Mouse (Mus musculus) CD4-positive, CD25-positive, alpha-beta regulatory T cell (primary cell): ENCODE data around the gene Olfr803. TPM values are rescaled to one million over a fixed set of nuclear protein-coding genes. Genes with fewer than 3 reads are reported as not detected.

Source experiments
- polyA plus RNA-seq: library from polyadenylated mRNA; unstranded; fragments of 100-300 nt; shearing (Covaris generic); gene quantifications from one replicate; pipeline ENCODE4 v1.2.1, GENCODE M21; 2017

The Olfr803 gene
- polyA plus RNA-seq, result not detected

GRCm38 (mm10) chr10:129694186-129694585 is at the start of gene Olfr803:
Gene Olfr803 (minus strand): TSS chr10:129694286.

DNA sequence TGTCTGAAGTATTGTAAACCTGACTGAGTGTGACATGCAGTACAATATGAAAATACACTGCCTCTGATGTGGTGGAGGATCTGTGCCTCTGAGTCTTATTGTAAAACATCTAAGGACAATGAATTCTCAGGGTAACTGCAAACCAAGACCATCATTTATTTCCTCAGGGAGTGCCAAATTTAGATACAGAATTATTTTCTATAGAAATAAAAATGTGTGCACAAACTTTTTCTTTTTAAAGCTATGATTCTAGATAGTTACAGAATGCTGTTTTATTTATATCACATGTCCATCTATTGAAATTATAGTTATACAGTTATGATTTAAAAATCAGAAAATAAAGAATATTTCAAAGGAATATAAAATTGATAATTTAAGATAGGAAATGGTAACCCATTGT is 47.7 kb upstream of the Olfr803 start, which contains the start of gene Olfr806:
Gene Olfr806, minus strand, starts transcription at position 101 of the 400 bp plus-strand sequence.

DNA sequence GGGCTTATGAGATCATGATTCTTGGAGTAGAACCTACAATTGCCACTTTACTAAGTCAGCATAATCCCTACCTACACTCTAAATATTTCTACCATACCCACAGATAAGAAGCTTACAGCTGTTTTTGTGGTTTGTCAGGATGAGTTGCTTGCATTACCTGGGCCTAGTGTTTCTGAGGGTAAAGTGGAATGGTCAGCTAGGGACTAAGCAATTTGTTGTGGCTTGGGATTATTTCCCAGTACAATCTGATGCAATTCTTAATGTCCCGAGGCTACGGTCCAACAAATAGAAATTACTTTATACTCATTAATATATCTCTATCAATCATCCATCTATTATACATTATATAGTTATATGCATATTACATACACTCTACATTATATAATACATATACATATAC is 35.2 kb upstream of the Olfr803 start, which contains the start of gene Olfr805:
Gene Olfr805, minus strand, starts transcription at position 101 of the 400 bp plus-strand sequence.

DNA sequence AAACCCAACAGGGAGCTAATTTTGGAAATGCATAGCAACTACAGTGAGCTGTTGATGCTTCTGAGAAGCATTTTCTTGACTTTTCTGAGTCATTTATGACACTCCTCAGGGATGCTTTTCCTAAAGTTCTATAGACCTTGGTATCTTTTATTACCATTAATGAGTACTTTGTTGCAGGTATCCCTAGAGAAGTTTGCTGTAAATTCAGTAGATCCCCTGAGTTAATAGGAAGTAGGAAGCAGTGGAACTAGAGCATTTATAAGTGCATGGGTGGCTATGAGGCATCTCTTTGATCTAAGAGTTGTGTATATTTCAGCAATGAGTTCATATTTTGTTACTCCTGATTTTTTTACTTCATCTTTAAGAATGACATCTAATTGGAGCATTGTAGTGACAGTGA is 8.8 kb upstream of the Olfr803 start, which contains the start of gene Olfr804:
Gene Olfr804, plus strand, starts transcription at position 301 of the 400 bp plus-strand sequence.

DNA sequence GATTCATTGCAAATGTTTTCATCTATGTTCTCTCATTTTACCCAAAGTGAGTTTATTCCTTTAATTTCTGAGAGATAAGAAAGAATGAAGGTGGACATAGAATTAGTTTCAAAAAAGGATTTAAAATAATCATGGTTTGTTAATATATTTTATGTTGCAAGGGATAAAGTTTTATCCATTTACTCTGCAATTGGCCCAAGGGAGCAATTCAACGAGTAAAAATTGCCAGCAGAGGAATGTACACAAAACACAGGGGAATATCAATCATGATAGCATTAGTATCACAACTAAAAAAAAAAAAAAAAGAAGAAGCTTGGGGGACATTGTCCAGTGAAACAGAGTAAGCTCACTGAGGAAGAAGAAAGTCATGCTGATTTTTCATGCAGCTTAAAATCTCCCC is 6.0 kb downstream of the Olfr803 start, which contains the start of gene Olfr802:
Gene Olfr802, minus strand, starts transcription at position 101 of the 400 bp plus-strand sequence.

GRCm38 (mm10) chr10:129673765-129674164 is 20.3 kb downstream of the Olfr803 start, which contains the start of gene Olfr801:
Gene Olfr801 (minus strand): TSS chr10:129673865.

DNA sequence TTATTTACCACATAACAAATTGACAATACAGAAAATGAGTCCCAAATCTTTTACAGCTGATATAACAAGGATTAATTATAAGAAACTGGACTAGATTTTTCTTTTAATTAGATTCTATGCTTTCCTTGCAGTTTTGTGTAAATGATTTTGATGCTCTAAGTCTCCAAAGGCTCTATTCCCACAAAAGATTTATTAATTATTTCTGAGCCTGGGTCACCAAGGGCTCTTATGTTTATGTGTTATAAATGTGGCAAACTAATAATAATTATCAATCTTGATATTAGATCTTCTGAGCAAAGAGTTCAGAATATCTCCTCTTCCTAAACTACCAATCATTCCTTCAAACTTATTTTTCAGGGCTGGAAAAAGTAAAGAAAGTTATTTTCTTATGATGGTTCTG is 36.7 kb downstream of the Olfr803 start, which contains the start of gene Olfr800:
Gene Olfr800, plus strand, starts transcription at position 301 of the 400 bp plus-strand sequence.

Other genes with a start within 250 kb of the Olfr803 start
- 0.16 TPM for gene Olfr787, start 232.4 kb downstream of the Olfr803 start, polyA plus RNA-seq
- gene Olfr788, start 223.3 kb downstream of the Olfr803 start, polyA plus RNA-seq, result not detected
- gene Olfr789, start 209.5 kb downstream of the Olfr803 start, polyA plus RNA-seq, result not detected
- gene Olfr790, start 195.8 kb downstream of the Olfr803 start, polyA plus RNA-seq, result not detected
- not detected for gene Olfr791, start 172.5 kb downstream of the Olfr803 start, polyA plus RNA-seq
- gene Olfr792, start 155.1 kb downstream of the Olfr803 start, polyA plus RNA-seq, result not detected
- gene Olfr794, start 126.6 kb downstream of the Olfr803 start, polyA plus RNA-seq, result not detected
- gene Olfr796, start 81.7 kb downstream of the Olfr803 start, polyA plus RNA-seq, result not detected
- 0.18 TPM for gene Olfr798, start 66.4 kb downstream of the Olfr803 start, polyA plus RNA-seq
- gene Olfr799, start 56.8 kb downstream of the Olfr803 start, polyA plus RNA-seq, result not detected
- gene Olfr800, start 36.6 kb downstream of the Olfr803 start, polyA plus RNA-seq, result not detected
- not detected for gene Olfr801, start 20.4 kb downstream of the Olfr803 start, polyA plus RNA-seq
- not detected for gene Olfr802, start 6.1 kb downstream of the Olfr803 start, polyA plus RNA-seq
- gene Olfr804, start 8.9 kb upstream of the Olfr803 start, polyA plus RNA-seq, result not detected
- gene Olfr805, start 35.1 kb upstream of the Olfr803 start, polyA plus RNA-seq, result not detected
- gene Olfr806, start 47.6 kb upstream of the Olfr803 start, polyA plus RNA-seq, result not detected
- gene Olfr807, start 63.5 kb upstream of the Olfr803 start, polyA plus RNA-seq, result not detected
- gene Olfr808, start 71.2 kb upstream of the Olfr803 start, polyA plus RNA-seq, result not detected
- not detected for gene Olfr809, start 80.4 kb upstream of the Olfr803 start, polyA plus RNA-seq
- not detected for gene Olfr810, start 100.6 kb upstream of the Olfr803 start, polyA plus RNA-seq
- not detected for gene Olfr811, start 110.1 kb upstream of the Olfr803 start, polyA plus RNA-seq
- gene Olfr812, start 151.8 kb upstream of the Olfr803 start, polyA plus RNA-seq, result not detected
- not detected for gene Olfr813, start 161.1 kb upstream of the Olfr803 start, polyA plus RNA-seq
- 0.06 TPM for gene Olfr814, start 185.6 kb upstream of the Olfr803 start, polyA plus RNA-seq
- not detected for gene Olfr815, start 211.6 kb upstream of the Olfr803 start, polyA plus RNA-seq
- gene Olfr816, start 221.3 kb upstream of the Olfr803 start, polyA plus RNA-seq, result 0.11 TPM